Mouse (Mus musculus): Measurements from ENCODE around the gene Bach2.

Gene Bach2

DNA sequence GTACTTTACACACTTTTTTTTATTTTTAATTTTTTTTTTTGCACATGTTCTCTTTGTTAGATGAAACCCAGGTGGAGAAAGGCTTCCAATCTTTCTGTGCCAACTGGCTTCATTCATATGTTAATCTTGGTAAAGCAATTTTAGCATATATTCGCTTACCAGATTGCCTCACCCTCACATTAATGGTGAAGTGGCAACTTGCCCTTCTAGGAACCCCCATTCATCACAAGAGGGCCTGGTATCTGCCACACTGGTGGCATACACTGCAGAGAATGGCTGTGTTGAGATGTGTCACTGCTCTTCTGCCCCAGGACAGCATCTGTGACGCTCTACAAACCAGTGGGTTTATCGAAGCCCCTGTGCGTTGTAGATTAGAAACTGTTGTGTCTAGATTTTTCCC lies 183.8 kb downstream of the Bach2 start:
- DNase-seq (ENCODE audit: extremely low read depth, low read depth, low spot score) = no peak

DNA sequence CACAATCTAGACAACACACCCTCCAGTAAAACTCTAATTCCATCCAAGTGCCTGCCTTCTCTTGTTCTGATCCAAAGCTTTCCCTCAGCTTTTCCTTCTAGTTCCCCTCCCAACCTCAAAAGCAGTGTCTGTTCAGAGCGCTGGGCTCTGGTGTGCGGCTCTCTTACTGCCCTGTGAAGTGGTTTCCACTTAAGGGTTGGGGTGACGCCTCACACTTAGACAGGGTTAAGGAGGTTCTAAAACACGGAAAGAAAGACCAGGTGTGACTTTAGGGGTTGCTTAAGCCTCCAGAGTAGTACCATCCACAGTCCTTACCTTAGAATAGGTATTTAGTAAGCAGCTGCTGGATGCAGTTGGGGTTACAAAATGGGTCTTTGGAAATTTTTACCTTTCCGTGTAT lies 185.1 kb downstream of the Bach2 start:
- no peak for DNase-seq (ENCODE audit: extremely low read depth, low read depth, low spot score)

DNA sequence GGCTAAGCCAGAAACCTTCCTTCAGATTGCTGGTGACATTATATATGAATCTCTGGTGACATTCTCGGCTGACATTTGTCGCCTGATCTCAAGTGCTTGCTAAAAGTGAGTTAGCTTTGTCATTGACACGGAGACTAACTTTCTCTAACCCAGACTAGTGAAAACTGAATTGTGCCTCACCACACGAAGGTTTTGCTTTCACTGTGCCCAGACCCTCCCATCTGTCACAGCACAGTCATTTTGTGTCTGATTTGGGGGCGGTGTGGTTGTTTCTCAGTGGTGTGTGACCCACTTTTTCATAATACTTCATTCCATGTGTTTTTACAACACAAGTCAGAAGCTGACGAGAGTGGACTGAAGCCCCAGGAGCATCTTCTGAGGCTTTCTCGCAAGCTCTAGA lies 185.8 kb downstream of the Bach2 start:
- DNase-seq (ENCODE audit: extremely low read depth, low read depth, low spot score) = no peak

DNA sequence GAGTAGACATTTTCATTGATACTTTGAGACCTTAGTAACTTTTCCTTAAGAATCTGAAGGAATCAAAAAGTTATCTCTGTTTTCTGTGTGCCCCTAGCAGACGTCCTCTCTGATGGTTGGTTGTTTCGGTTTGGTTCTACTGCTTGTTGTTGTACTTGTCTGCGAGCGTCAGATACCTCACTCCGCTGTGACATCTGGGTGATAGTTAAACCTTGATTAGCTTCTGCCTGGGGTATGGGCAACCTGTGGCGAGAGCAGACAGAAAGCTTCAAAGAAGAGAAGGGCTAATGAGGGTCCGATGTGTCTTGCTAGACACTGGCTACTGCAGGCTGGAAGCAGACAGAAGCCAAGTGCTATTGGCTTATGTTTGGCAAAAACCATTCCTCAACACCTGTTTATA lies 186.5 kb downstream of the Bach2 start:
- no peak for DNase-seq (ENCODE audit: extremely low read depth, low read depth, low spot score)

DNA sequence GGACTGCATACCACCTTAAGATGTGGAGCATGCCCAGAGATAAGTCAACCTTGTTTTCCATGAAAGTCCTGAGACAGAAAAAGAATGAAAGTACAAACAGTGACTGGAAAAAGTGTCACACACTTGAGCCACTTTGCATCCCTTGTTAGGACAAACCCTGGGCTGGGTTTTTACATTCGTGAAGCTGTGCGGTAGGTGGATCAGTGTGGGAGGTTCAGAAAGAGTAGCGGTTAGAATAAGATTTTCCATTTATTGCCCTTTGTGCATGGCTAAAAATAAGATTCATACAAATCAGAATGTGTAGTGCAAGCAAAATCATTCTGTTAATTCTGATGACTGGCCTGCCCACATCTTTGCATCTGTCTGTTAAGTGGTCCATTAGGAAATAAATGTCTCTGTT lies 187.0 kb downstream of the Bach2 start:
- DNase-seq (ENCODE audit: extremely low read depth, low read depth, low spot score) = no peak

DNA sequence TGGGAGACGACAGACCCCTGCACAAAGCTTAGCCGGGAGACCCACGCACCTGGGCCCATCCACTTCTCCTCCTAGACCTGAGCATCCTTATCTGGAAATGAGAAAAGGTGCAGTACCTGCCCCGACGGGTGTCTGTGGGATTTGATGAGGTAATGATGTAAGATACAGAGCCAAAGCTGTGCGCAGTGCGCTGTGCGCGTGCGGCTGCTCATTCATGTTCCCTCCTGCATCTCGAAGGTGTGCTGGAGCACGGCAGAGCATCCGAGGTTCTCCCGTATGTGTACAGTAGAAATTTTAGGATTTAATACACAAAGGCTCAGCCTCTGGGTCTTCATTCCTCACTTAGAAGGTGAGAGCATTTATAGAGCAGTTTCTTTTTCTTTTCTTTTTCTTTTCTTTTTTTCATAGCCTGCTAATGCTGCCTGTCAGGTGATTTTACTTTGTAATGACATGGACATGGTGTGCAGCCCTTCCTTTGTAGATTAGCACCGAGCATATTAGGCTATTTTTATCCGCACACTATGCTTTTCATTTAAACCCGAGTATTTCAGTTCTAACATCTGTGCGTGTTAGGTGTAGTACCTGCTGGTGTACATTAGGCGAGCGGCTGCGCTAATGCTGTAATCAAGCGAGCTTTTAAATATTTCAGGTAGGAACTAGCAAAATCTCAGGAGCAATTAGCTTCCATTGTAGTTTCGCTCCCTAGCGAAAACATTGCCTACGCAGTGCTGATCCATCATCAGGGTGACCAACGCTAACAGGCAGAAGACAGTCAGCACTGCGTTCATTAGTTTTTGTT lies 188.4 kb downstream of the Bach2 start:
- no peak for DNase-seq (ENCODE audit: extremely low read depth, low read depth, low spot score)

DNA sequence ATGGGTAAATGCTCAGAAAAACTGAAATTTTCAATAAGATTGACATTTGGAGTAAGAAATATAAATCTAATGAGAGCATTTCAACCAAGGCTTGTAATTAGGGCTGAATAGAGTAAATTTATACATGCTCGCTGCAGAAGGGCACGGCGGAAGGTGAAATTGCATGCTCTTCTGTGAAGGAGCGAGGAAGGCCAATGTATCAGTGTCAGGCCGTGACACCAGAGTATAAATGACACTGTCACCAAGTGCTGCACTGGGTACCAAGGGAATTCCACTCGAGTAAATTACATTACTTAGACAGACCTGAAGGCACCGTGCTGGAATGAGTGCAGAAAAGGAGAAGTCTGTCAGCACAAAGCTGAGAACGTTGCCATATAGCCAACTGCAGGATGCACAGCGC lies 190.1 kb downstream of the Bach2 start:
- no peak for DNase-seq (ENCODE audit: extremely low read depth, low read depth, low spot score)

DNA sequence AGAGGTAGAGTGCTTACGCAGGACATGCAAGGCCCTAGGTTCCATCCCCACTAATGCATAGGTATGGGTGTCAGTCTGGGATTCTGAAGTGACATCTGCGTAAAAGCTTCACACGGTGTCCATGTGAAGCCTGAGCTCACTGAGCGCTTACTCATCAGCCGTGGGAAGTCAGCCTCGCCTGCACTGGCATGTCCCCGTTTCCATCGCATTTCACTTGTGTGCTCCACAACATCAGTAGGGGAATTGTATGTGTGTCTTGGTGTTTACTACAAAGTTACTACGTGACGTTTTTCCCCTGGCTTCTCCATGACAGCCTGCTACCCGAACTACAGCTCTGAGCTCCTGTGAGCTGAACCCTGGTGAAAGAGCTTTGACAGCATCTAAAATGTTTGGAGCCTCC lies 191.5 kb downstream of the Bach2 start:
- no peak for DNase-seq (ENCODE audit: extremely low read depth, low read depth, low spot score)

DNA sequence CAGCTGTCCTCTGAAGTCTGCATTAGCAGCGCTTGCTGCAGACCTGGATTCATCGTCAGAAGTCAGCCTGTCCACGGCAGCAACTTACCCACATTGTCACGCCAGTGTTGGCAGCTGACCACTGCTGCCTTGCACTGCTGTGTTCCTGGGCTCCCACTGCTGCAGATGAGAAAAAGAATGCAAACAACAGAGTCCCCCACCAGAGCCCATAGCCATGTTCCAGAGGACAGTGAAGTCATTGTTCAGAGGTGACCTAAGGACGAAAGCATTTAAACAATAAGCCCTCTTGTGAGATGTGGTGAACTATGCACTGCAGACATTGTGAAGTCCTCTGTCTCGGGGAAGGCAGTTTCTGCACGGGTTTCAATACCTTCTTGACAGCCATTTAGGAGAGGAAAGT lies 192.4 kb downstream of the Bach2 start:
- DNase-seq (ENCODE audit: extremely low read depth, low read depth, low spot score) = no peak

DNA sequence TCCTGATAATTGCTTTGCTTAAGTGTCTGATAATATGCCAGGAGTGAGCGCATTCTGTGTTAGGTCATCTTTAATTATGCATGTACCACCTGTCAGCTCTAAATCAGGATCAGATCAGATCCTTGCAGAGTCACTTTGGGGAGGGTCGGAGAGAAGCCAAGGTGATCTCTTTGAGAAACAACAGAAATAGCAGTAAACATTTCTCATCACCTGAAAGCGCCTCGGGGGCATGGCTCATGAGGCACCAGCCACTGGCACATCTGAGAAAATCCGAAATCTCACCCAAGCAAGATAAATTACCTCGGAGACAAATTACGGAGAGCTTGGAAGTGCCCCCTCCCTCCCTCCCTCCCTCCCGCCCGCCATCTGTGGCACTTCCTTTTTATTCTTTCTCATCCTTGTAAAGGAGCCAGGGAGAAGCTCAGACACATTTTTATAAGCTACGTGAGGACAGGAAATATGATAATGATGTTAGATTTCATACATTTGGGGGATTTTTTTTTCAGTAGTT lies 193.7 kb downstream of the Bach2 start:
- no peak for DNase-seq (ENCODE audit: extremely low read depth, low read depth, low spot score)

DNA sequence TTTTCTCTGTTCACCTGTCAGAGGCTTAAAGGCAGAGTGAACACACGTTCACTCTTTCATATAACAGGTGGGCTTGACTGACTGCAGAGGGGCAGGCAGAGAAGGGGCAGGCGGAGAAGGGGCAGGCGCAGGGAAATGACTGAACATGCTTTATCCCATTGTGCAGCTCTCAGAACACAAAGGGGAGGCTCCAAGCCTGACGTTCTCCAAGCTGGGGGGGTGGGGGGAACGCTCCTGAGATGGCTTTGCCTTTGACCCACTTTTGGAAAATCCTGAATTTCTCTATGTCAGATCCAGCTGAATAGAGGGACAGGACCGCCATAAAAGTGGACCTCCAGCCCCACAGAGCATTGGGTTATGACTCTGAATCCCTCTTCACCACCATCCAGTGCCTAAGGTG lies 194.3 kb downstream of the Bach2 start:
- no peak for DNase-seq (ENCODE audit: extremely low read depth, low read depth, low spot score)

DNA sequence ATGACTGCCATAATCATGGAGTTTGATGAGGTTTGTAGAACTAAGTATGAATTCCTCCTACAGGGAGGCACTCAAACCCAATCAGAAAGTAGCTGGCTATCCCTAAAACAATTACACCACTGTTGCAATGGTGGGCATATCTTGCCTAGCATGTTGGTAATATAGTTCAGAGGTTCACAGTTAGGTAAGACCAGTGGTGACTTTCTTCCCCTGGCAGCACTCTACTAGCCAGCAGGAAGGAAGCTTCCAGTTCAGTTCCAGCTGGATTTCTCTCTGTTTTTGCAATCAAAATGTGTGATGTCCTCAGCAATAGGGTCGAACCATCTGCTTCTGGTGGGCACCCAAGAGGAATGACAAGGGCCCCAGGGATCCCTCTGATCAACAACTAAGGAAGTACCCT lies 196.0 kb downstream of the Bach2 start:
- peak; percentile 23 for DNase-seq (ENCODE audit: extremely low read depth, low read depth, low spot score)

DNA sequence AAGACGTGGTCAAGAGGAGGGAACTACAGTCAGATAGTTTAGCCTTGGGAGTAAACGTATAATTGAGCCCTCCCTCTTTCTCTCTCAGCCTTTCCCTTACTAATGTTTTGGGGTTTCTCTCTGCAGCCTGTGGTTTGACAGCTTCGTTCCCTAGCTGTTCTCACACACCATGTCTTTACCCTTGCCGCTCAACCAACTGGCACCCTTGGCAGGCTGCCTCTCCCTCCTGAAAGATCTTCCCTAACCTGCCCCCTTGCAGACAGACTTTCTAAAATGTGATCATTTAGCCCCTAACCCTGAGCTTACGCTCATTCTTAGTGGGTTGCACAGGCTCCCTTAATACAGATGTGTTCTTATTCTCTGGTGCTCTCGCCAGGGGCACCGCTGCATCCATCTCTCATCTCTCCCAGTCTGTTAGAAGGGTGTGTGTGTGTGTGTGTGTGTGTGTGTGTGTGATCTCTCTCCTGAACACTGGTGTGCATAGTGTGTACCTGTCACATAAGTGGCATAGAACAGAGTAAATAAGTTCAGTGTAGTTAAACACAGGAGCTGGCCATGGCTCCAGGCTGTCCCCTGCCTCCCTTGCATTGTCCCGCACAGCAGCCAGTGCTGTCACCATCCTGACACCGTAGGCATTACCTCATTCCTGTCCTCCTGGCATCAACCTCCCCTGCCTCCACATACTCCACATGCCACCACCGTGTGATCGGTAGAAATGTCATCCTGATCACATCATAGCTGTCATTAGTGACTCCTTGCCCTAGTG lies 201.6 kb downstream of the Bach2 start:
- no peak for DNase-seq (ENCODE audit: extremely low read depth, low read depth, low spot score)

DNA sequence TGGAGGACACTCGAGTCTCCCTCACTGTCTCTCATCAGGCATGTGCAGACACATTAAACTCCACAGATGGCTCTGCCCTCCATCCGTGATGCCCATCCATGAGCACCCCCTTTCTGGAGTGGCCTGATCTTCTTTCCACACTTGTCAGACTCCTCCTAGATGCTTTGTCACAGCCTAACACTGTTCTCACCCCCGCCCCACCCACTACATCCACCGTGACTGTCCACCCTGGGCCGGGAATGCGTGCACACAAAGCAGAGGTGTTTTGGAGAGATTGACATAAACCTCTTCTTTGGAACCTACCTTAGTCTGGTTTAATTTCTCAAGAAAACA lies 202.1 kb downstream of the Bach2 start:
- no peak for DNase-seq (ENCODE audit: extremely low read depth, low read depth, low spot score)

DNA sequence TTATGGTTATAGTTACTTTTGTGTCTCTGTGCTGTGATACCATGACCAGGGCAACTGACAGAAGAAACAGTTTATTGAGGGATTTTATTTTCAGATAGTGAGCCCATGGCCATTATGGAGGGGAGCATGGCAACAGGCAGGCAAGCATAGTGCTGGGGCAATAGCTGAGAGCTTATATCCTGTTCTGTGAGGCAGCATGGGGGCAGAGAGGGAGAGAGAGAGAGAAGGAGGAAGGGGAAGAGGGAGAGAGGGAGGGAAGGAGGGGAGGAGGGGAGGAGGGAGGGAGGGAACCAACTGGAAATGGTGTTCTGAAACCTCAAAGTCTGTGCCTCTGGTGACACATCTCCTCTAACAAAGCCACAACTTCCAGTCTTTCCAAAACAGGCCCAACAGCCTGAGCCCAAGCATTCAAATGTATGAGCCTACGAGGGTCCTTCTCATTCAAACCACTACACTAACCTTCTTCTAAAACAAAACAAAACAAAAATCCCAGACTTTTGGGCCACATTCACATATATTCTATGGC lies 206.1 kb downstream of the Bach2 start:
- no peak for DNase-seq (ENCODE audit: extremely low read depth, low read depth, low spot score)

DNA sequence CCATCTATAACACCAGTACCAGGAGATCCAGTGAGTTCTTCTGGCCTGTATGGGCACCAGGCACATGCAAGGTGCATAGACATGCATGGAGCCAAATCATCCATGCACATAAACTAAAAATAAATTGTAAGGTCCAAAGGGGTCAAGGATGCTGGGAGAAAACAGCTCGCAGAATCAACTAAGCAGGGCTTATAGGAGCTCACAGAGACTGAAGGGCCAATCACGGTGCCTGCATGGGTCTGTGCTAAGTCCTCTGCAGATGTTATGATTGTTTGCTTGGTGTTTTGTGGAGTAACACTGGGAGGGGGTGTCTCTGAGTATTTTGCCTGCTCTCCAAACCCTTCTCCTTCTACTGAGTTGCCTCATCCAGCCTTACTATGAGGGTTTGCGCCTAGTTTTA lies 209.2 kb downstream of the Bach2 start:
- DNase-seq (ENCODE audit: extremely low read depth, low read depth, low spot score) = no peak

DNA sequence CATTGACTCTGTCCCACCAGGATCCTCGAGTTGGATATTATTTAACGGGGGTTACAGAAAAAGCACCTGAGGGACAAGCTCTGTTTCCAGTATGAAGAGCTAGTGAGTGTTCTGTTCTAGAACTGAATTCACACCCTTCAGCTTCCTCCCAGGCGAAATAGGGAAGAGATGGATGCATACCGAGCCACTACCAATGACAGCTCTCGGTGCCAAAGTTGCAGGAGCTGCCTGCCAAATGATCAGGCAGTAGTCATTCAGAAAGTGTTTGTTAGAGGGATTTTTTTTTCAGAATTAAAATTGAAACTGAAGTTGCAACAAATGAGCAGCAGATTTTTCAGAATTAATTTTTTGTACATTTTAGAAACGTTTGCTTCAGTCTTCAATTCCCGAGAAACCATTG lies 223.4 kb downstream of the Bach2 start:
- no peak for DNase-seq (ENCODE audit: extremely low read depth, low read depth, low spot score)

DNA sequence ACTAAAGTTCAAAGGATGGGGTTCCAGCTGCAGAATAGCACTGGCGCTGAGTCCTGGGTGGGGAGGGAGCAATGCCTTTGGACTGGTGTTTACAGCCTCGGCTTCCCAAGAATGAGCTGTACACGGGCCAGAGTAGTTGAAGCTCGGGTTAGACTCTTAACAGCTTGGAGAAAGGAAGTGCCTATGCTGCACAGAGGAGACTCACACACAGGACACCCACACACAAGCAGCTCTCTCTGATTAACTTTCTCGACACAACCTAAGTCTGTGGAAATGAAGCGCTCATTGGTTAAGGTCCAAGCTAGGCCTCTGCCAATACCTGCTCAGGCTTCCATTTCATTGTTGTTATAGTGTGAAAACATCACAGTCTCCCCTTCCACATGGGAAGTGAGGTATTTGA lies 224.5 kb downstream of the Bach2 start:
- DNase-seq (ENCODE audit: extremely low read depth, low read depth, low spot score) = no peak

DNA sequence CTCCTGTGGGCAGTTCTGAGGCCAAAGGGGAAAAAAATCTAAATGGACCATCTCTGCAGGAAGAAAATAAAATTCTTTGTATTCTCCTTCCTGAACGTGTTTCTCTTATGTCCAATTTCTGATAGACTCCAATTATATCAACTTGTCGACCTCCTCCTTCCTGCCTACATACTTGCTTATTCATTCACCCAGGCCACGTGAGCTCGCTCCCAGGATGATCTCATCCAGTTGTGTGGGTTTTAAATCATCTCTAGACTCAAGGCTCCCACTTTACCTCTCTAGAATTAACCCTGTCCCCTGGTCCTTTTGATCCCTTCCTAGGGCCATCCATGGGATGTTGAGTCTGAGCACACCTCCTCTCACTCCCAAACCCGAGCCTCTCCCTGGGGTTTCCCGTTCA lies 225.9 kb downstream of the Bach2 start:
- DNase-seq (ENCODE audit: extremely low read depth, low read depth, low spot score) = no peak

DNA sequence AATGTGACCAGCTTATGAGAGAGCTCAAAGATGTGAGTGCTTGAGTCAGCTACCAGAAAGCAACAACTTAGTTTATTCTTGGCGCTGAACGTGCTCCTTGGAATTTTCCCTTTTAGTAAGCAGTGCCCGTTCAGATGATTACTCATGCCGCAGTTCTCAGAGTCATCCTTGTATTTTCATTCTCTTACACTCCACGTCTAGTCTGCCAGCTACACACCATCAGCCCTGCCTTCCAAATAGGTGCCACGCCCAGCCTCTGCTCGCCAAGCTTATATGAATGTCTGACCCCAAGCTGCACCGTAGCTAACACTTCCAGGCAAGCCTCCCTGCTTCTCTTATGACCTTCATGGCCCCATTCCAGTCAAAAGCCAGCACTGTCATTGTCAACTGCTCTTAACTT lies 227.4 kb downstream of the Bach2 start:
- no peak for DNase-seq (ENCODE audit: extremely low read depth, low read depth, low spot score)

DNA sequence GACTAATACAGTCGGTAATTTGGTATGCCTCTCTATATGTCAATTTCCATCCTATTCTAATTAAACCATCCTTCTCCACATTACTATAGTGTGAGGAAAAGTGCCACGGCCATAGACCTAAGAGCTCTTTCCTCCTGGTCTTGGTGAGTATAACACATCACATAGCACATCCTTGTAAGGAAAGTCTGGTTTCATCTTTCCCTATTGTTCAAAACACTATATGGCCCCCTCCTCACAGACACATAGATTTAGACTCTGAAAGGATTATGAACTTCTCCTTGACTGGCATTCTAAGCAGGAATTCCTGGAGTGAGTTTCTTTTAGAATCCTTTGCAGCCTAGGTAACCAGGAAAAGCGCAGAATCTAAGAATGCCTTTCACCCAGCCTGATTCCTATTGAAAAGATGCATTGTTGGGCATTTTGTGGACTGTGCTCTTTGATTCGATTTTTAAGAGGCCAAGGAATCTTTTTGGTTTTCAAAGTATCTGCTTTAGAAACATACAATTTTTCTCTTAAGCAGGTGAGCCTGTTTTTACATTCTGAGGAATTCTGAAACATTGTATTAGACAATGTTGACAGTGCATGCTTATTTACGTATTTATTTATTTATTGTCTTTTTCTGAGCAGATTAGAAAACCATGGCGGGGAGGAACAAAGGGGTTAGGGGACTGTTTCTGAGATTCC lies 239.5 kb downstream of the Bach2 start:
- no peak for DNase-seq (ENCODE audit: extremely low read depth, low read depth, low spot score)

DNA sequence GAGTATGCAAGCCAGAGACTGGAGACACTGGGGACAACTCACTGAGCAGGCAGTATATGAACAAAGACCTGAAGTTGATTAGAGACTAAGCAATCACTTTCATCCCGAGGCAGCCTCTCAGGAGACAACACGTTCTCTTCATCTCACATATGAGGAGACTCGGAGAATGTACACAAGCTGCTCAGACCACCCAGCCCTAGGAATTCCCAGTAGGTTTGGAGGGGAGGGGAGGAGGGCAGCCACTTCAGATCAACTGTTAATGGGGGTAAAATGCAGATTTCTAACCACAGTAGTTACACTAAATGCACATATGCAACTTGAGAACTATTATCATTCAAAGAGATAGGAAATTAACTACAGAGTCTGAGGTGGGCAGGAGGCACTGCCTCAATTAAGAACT lies 240.6 kb downstream of the Bach2 start:
- DNase-seq (ENCODE audit: extremely low read depth, low read depth, low spot score) = no peak

All from fat pad, adult 2 months (tissue).